Mouse (Mus musculus): ENCODE data around the gene Kctd6. TPM values are rescaled to one million over a fixed set of nuclear protein-coding genes. Genes with fewer than 3 reads are reported as not detected.

Gene Kctd6
- polyA plus RNA-seq, 1 experiment, result 1.1 TPM

GRCm38 (mm10) chr14:8207543-8207942, 6.4 kb upstream of the Kctd6 start:
- no peak for TF ChIP-seq GATA1 (IDR thresholded peaks at IDR 0.05; ENCODE audit: low read length)

GRCm38 (mm10) chr14:8208876-8209275, 5.1 kb upstream of the Kctd6 start:
- TF ChIP-seq GATA1 (IDR thresholded peaks at IDR 0.05; ENCODE audit: low read length), result no peak

GRCm38 (mm10) chr14:8209896-8210295, 4.0 kb upstream of the Kctd6 start:
- no peak for TF ChIP-seq GATA1 (IDR thresholded peaks at IDR 0.05; ENCODE audit: low read length)

GRCm38 (mm10) chr14:8212996-8213395, 944 bp upstream of the Kctd6 start:
- no peak for TF ChIP-seq GATA1 (IDR thresholded peaks at IDR 0.05; ENCODE audit: low read length)

GRCm38 (mm10) chr14:8214299-8215207, 613 bp downstream of the Kctd6 start:
- no peak for TF ChIP-seq GATA1 (IDR thresholded peaks at IDR 0.05; ENCODE audit: low read length)

GRCm38 (mm10) chr14:8215208-8215778, 1.4 kb downstream of the Kctd6 start:
- no peak for TF ChIP-seq GATA1 (IDR thresholded peaks at IDR 0.05; ENCODE audit: low read length)

GRCm38 (mm10) chr14:8216100-8216499, 2.2 kb downstream of the Kctd6 start:
- no peak for TF ChIP-seq GATA1 (IDR thresholded peaks at IDR 0.05; ENCODE audit: low read length)

GRCm38 (mm10) chr14:8218238-8218637, 4.3 kb downstream of the Kctd6 start:
- no peak for TF ChIP-seq GATA1 (IDR thresholded peaks at IDR 0.05; ENCODE audit: low read length)

- no peak for TF ChIP-seq GATA1 (IDR thresholded peaks at IDR 0.05; ENCODE audit: low read length)
Observed at GRCm38 (mm10) chr14:8218730-8219380, 4.9 kb downstream of the Kctd6 start.

- no peak for TF ChIP-seq GATA1 (IDR thresholded peaks at IDR 0.05; ENCODE audit: low read length)
Observed at GRCm38 (mm10) chr14:8219876-8220275, 5.9 kb downstream of the Kctd6 start.

GRCm38 (mm10) chr14:8220306-8220705, 6.4 kb downstream of the Kctd6 start:
- TF ChIP-seq GATA1 (IDR thresholded peaks at IDR 0.05; ENCODE audit: low read length), result no peak

GRCm38 (mm10) chr14:8220912-8221311, 7.0 kb downstream of the Kctd6 start:
- no peak for TF ChIP-seq GATA1 (IDR thresholded peaks at IDR 0.05; ENCODE audit: low read length)

GRCm38 (mm10) chr14:8222561-8222960, 8.6 kb downstream of the Kctd6 start:
- no peak for TF ChIP-seq GATA1 (IDR thresholded peaks at IDR 0.05; ENCODE audit: low read length)

GRCm38 (mm10) chr14:8223506-8224293, 9.8 kb downstream of the Kctd6 start:
- no peak for TF ChIP-seq GATA1 (IDR thresholded peaks at IDR 0.05; ENCODE audit: low read length)

- TF ChIP-seq GATA1 (IDR thresholded peaks at IDR 0.05; ENCODE audit: low read length), result no peak
Observed at GRCm38 (mm10) chr14:8224805-8225204, 10.9 kb downstream of the Kctd6 start.

Data from G1E-ER4 (cell line).